Mouse (Mus musculus): ENCODE measurements around the gene Ppm1n. TPM values are rescaled to one million over a fixed set of nuclear protein-coding genes. Genes with fewer than 3 reads are reported as not detected.

Ppm1n gene
- 0.19 TPM in 1 of 2 replicates, not detected in the other for total RNA-seq (2021)
- long read RNA-seq, experiment 1 = 0 reads
- long read RNA-seq, experiment 2 = 0 reads

DNA sequence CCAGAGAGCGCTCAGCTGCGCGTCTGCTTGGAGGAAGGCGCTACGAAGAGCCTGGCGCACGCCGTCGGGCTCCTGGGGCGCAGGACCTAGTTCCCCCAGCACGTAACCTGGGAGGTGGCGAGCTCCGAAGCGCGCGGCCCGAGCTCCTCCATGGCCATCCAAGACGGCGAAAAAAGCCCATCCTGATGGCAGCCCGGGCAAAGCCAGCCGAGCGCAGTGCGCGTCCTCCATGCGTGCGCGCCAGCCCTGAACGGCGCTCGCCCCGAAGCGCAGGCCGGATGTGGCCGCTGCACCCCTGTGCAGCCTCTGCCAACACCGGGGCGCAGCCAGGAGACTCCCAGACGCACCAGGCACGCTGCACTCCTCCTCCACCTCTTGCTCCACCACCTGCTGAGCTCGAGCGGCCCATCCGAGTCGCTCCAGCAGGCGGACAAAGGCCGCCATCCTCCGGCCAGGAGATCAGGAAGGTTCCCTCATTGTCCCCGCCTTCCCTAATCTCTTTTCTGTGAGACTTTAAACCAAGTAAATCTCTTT, at the start of gene Ppm1n:
Gene Ppm1n, minus strand, starts transcription at position 484 of the 534 bp plus-strand sequence.
- no peak for DNase-seq

GRCm38 (mm10) chr7:19328425-19328824, 48.6 kb upstream of the Ppm1n start:
- DNase-seq = no peak

DNA sequence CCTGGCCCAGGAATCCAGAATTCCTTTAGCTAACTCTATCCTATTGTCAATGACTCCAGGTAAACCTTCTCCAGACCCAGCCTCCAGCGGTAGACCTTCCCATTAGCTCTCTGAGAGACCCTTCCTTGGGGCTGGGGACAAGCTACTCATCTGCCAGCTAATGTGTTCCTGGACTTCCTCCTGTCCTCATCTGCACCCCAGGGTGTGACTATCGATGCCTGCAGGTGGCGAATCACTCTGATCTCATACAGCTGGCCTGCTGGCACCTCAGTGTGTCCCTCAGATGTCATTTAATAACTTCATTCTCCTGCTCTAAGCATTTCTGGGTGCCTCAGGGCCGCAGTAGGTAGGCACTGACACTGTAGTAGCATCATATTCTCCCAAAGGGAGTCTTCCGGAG, 47.9 kb upstream of the Ppm1n start:
- DNase-seq = no peak

DNA sequence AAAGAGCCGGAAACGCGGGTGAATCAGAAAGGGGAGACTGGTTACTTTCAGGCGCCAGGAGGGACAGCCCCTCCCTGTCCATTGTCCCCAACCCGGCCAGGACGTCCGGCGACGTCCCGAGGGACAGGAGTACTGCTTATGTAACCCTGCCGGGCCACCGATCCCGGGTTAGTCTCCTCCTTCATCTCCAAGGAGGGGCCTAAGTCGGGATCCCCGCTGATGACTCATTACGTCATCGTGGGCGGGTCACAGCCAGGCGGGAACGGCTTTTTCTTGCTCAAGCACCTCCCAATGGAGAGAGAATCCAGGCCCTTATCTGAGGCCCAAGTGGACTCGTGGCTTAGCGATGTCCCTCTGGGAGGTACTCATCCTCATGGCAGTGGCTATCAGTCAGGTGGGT, 47.3 kb upstream of the Ppm1n start:
- peak; percentile 95 for DNase-seq

DNA sequence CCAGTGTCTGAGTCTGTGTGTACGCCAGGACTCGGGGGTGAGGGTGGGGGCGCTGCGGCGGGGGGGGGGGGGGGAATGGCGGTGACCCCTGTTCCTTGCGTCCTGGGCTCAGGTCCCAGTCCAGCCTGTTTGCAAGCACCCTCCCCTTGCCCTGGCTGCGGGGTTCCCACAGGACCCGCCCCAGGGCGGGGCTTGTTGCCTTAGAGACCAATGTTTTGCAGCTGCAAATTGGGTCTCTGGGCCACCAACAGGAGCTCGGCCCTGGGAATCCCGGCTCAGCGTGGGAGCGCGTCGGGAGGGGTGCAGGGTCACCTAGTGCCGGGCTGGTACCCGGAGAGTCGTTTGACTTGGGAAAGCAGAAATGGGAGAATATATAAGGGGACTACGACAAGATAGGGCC, 46.5 kb upstream of the Ppm1n start:
- peak; percentile 95 for DNase-seq

GRCm38 (mm10) chr7:19325262-19326199, 45.7 kb upstream of the Ppm1n start:
- DNase-seq = no peak

DNA sequence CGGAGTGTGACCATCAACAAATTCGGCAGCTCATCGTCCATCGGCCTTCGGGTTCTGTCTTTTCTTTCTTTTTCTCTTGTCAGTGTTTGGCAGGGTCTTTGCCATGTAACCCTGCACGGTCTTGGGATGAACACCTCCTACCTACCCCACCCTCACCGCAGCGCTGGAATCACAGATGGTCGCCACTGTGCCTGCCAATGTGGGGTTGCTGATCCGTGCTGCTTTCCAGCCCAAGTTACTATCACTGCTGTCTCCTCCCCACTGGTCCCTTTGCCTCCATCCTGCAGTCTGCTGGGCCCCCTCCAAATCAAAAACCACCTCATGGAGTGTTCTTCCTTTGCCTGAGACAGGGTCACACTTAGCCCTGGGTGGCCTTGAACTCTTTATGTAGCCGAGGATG, 44.4 kb upstream of the Ppm1n start:
- no peak for DNase-seq

GRCm38 (mm10) chr7:19322489-19322888, 42.6 kb upstream of the Ppm1n start:
- DNase-seq = no peak

DNA sequence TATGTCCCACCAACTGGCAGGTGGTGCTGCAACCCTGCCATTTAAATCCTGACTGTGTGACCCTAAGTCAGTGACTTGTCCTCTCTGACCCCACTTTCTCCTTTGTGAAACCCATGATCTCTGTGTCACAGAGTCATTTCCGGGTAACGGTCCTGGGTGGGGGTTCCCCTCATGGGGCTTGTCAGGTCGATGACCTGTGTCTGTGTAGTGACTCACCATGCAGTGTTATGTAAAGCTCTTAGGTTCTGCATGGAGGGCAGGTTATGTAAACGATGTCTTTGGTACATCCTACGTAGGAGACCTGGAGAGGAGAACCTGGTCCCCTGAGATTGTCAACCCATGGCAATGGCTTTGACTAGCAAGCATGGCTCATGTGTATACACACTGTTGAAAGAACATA, 41.6 kb upstream of the Ppm1n start:
- no peak for DNase-seq

- no peak for DNase-seq
Observed at GRCm38 (mm10) chr7:19320637-19321036, 40.8 kb upstream of the Ppm1n start.

DNA sequence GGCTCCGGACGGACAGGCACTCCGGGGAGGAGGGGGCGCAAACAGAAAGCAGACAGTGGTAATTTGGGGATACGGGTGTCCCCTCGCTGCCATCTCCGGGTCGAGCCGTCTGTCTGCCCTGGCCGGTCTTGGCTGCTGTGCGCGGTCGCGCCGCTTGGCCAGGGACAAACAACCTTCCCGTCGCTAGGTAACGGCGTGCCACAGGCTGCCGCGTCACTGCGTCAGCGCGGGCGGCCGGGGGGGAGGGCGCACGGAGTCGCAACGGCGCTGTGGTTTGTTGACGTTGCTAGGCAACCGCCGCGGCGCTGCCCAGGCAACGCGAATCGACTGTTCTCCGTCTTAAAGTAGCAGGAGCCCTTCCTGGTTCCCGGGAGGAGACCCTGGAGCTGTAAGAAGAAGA, 40.0 kb upstream of the Ppm1n start:
- peak; percentile 98 for DNase-seq

DNA sequence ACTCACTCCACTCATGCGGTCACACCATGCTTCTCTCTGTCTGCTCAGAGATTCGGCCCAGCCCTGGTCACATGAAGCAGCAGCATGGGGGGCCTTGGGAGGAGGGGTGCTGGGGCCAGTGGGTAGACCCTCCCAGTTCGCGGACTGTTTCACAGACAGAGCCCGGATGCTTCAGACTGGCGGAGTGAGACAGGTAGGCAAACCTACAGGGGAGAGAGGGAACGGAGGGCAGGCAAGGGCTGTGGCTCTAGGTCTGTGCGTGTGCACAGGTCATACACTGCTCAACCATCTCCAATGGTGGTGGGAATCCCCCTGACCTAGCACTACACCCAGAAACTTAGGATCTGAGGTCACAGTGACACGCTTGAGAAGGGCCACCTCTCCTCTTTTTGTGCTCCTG, 39.6 kb upstream of the Ppm1n start:
- no peak for DNase-seq

DNA sequence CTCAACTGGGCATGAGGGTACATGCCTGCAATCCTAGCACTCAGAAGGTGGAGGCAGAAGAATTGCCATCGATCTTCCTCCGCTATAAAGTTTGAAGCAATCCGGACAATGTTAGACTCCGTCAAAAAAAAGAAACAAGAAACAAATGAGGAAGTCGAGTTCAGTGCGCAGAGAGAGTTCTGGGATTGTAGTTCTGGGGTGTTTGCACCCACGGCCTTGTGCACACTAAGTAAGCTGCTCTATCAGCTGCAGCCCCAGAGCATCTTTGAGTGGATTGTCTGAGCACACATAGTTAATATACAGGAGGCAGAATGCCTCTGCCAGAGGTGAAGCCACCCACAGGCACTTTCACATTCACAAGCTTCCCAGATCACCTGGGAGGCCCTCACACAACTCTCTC, 38.8 kb upstream of the Ppm1n start:
- DNase-seq = no peak

GRCm38 (mm10) chr7:19318201-19318600, 38.3 kb upstream of the Ppm1n start:
- no peak for DNase-seq

GRCm38 (mm10) chr7:19316451-19317161, 36.7 kb upstream of the Ppm1n start:
- peak; percentile 47 for DNase-seq

GRCm38 (mm10) chr7:19314033-19314432, 34.2 kb upstream of the Ppm1n start:
- DNase-seq = no peak

GRCm38 (mm10) chr7:19311991-19312390, 32.1 kb upstream of the Ppm1n start:
- no peak for DNase-seq

GRCm38 (mm10) chr7:19309884-19310641, 30.2 kb upstream of the Ppm1n start, which contains the start of gene Fosb:
Gene Fosb (minus strand): TSS chr7:19310051.
- DNase-seq = peak; percentile 97

DNA sequence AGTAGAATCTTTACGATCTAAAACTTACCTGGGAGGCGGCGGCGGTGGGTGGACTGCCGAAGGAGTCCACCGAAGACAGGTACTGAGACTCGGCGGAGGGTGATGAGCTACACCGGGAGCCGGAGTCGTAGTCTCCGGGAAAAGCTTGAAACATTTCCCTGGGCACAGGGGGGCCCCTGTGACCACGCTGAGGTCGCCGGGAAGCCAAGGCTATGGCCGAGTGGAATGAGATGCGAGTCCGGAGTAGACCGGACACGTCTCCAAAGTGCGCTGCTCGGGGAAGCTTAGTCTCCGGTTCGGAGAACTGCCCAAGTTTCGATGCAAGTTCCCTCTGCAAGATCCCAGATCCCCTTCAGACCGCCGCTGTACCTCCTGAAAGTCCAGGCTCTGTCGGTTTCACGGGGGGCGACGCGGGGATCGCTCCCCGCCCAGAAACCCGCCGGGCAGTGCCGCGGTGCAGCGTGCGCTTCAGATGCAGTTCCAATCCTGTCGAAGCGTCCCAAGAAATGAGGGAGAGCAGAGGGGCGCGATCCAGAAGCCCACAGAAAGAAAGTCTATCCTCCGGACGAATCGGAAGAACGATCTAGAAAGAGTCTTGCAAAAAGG, 29.5 kb upstream of the Ppm1n start:
- DNase-seq = peak; percentile 26

DNA sequence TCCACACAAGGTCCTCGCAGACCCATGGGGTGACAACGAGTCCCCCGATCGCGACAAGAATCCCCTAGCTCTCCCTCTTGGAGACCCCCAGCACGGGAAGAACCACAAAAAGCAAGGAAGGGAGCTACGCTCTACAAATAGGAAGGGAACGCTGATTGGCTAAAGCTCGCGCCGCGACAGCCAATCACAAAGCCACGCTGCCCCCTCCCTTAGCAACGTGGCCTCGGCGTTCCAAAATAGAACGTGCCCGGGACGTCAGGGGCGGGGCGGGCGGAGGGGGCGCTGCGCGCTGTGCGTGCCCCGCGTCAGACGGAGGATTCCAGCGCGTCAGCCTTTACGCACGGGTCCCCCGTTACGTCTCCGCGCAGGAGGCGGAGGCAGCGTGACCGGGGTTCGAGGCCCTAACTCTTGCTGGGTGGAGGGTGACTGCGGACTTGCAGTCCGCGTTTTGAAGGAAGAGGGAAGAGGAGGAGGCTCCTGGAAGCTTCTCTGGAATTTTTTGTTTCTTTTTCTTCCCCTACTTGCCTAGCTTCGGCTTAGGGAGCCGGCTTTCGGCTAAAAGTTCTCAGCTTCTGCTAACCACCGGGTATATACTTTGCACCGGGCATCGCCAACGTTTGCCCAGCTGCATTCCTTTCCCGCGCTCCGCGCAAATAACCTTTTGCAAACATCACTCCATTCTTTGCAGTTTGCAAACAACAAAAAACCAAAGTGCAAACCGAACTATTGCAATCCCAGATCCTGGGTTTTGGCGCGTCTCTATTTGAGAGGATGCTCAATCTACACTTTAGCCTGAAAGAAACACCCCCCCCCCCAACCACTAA, 28.8 kb upstream of the Ppm1n start:
- DNase-seq = peak; percentile 99
